Mouse (Mus musculus): Measurements from ENCODE around the gene Inpp5a. TPM values are rescaled to one million over a fixed set of nuclear protein-coding genes. Genes with fewer than 3 reads are reported as not detected.

Gene Inpp5a
- total RNA-seq, 1 experiment, result 11.5 TPM

- H3K9ac ChIP-seq (ENCODE audit: insufficient read depth, low read depth, low read length, poor library complexity, severe bottlenecking), result no peak overlapping the region
- TF ChIP-seq ZNF384 (IDR thresholded peaks at IDR 0.05; ENCODE audit: low read depth, low read length) (no peak), HCFC1 (IDR thresholded peaks at IDR 0.05; ENCODE audit: borderline replicate concordance, insufficient read depth, low read length) (no peak), ZC3H11A (IDR thresholded peaks at IDR 0.05; ENCODE audit: borderline replicate concordance, low read depth, low read length) (peak; percentile 48; the same call in 1 of the 2 replicates)
- H3K27ac ChIP-seq (ENCODE audit: insufficient read depth, low read depth, low read length, poor library complexity, severe bottlenecking), result no peak overlapping the region
- no peaks in the 10 kb centered on the region; a peak in 1 of 4 replicates for H3K4me1 ChIP-seq (ENCODE audit: control insufficient read depth in 2 of 2, insufficient read depth in 2 of 2, low read length in 2 of 2, poor library complexity in 1 of 2)
- peak; percentile 59 for DNase-seq (ENCODE audit: low read depth, low spot score)
- H3K36me3 ChIP-seq (ENCODE audit: control insufficient read depth, insufficient read depth, low read length, poor library complexity, severe bottlenecking), result no peaks in the 10 kb centered on the region
- H3K4me3 ChIP-seq (ENCODE audit: insufficient read depth in 1 of 2, low read depth in 1 of 2, low read length in 2 of 2, poor library complexity in 1 of 2, severe bottlenecking in 1 of 2), result no peak overlapping the region
- in situ Hi-C loops (cut with MboI; ENCODE audit: low sequenced_read_pairs in 2 of 2, unreplicated experiment in 2 of 2), result no loop called here
- H3K9me3 ChIP-seq (ENCODE audit: control insufficient read depth, insufficient read depth, low read depth, low read length), result no peaks in the 10 kb centered on the region
These were observed 227.2 kb downstream of the Inpp5a start for GRCm38 (mm10) chr7:139615767-139616766.

GRCm38 (mm10) chr7:139622568-139622967, 233.7 kb downstream of the Inpp5a start:
- Histone ChIP-seq H3K9ac (ENCODE audit: insufficient read depth, low read depth, low read length, poor library complexity, severe bottlenecking) (no peak overlapping the region), H3K27ac (ENCODE audit: insufficient read depth, low read depth, low read length, poor library complexity, severe bottlenecking) (no peak overlapping the region), H3K4me3 (ENCODE audit: insufficient read depth in 1 of 2, low read depth in 1 of 2, low read length in 2 of 2, poor library complexity in 1 of 2, severe bottlenecking in 1 of 2) (no peak overlapping the region), H3K9me3 (ENCODE audit: control insufficient read depth, insufficient read depth, low read depth, low read length) (no peaks in the 10 kb centered on the region), H3K36me3 (ENCODE audit: control insufficient read depth, insufficient read depth, low read length, poor library complexity, severe bottlenecking) (no peaks in the 10 kb centered on the region), H3K4me1 (ENCODE audit: control insufficient read depth in 2 of 2, insufficient read depth in 2 of 2, low read length in 2 of 2, poor library complexity in 1 of 2) (no peaks in the 10 kb centered on the region)
- DNase-seq (ENCODE audit: low read depth, low spot score), result no peak
- in situ Hi-C loops (cut with MboI; ENCODE audit: low sequenced_read_pairs in 2 of 2, unreplicated experiment in 2 of 2), result no loop called here
- TF ChIP-seq CHD2 (IDR thresholded peaks at IDR 0.05; ENCODE audit: low read depth, low read length), result no peak
- no peak for TF ChIP-seq MAFK (IDR thresholded peaks at IDR 0.05; ENCODE audit: insufficient read depth, low read depth, low read length)
- TF ChIP-seq HCFC1 (IDR thresholded peaks at IDR 0.05; ENCODE audit: borderline replicate concordance, insufficient read depth, low read length), result no peak

GRCm38 (mm10) chr7:139625156-139625555, 236.2 kb downstream of the Inpp5a start:
- H3K9me3 ChIP-seq (ENCODE audit: control insufficient read depth, insufficient read depth, low read depth, low read length), result no peaks in the 10 kb centered on the region
- H3K27ac ChIP-seq (ENCODE audit: insufficient read depth, low read depth, low read length, poor library complexity, severe bottlenecking), result no peak overlapping the region
- no peak for TF ChIP-seq CHD2 (IDR thresholded peaks at IDR 0.05; ENCODE audit: low read depth, low read length)
- no peak for TF ChIP-seq ZNF384 (IDR thresholded peaks at IDR 0.05; ENCODE audit: low read depth, low read length)
- TF ChIP-seq HCFC1 (IDR thresholded peaks at IDR 0.05; ENCODE audit: borderline replicate concordance, insufficient read depth, low read length), result no peak
- TF ChIP-seq ZC3H11A (IDR thresholded peaks at IDR 0.05; ENCODE audit: borderline replicate concordance, low read depth, low read length), result no peak
- no peak for TF ChIP-seq MAFK (IDR thresholded peaks at IDR 0.05; ENCODE audit: insufficient read depth, low read depth, low read length)
- no peak overlapping the region for H3K9ac ChIP-seq (ENCODE audit: insufficient read depth, low read depth, low read length, poor library complexity, severe bottlenecking)
- in situ Hi-C loops (cut with MboI; ENCODE audit: low sequenced_read_pairs in 2 of 2, unreplicated experiment in 2 of 2), result no loop called here
- DNase-seq (ENCODE audit: low read depth, low spot score), result no peak
- H3K36me3 ChIP-seq (ENCODE audit: control insufficient read depth, insufficient read depth, low read length, poor library complexity, severe bottlenecking), result no peaks in the 10 kb centered on the region
- no peak overlapping the region for H3K4me3 ChIP-seq (ENCODE audit: insufficient read depth in 1 of 2, low read depth in 1 of 2, low read length in 2 of 2, poor library complexity in 1 of 2, severe bottlenecking in 1 of 2)
- no peaks in the 10 kb centered on the region for H3K4me1 ChIP-seq (ENCODE audit: control insufficient read depth in 2 of 2, insufficient read depth in 2 of 2, low read length in 2 of 2, poor library complexity in 1 of 2)

Other genes starting within 250 kb of the Inpp5a start
- gene Lrrc27, start 176.1 kb upstream of the Inpp5a start, total RNA-seq (2012; rRNA removed), result 6.3 and 8.2 TPM in 2 replicates
- 0.53 and 0.89 TPM in 2 replicates for gene Stk32c, start 175.8 kb upstream of the Inpp5a start, total RNA-seq (2012; rRNA removed)
- gene Pwwp2b, start 140.6 kb upstream of the Inpp5a start, total RNA-seq (2012; rRNA removed), result 7.1 and 7.5 TPM in 2 replicates
- gene Nkx6-2, start 193.7 kb downstream of the Inpp5a start, total RNA-seq (2012; rRNA removed), result 2.1 and 2.8 TPM in 2 replicates

All from ES-E14 (cell line).